Mouse (Mus musculus) liver, adult 2 months (tissue): ENCODE measurements around the gene Crtac1.

Experiments used
- CTCF ChIP-seq: fragments of 200-500 bp; IDR thresholded peaks from 2 replicates; pipeline ENCODE4 v1.5.1; 2011; ENCODE audit warnings: low read depth, low read length, control low read depth
- POLR2A ChIP-seq: fragments of 200-500 bp; IDR thresholded peaks from 2 replicates; pipeline ENCODE4 v1.6.1; 2011; ENCODE audit warnings: low read length, control low read depth; ENCODE audit not compliant: insufficient read depth; ENCODE audit errors: extremely low read depth

GRCm38 (mm10) chr19:42317648-42318425 is 113.7 kb downstream of the Crtac1 start:
- TF ChIP-seq CTCF (no peak), POLR2A (no peak)
